Mouse (Mus musculus) heart, postnatal 14 days (tissue): ENCODE measurements around the gene Fgd4. TPM values are rescaled to one million over a fixed set of nuclear protein-coding genes. Genes with fewer than 3 reads are reported as not detected.

Source experiments
- total RNA-seq, 2 experiments: library from RNA; stranded (reverse); gene quantifications; 2 replicates each; pipeline ENCODE4 v1.2.3; 2021

Gene Fgd4
- total RNA-seq, 2 experiments from 2014 or later: 41.0 to 44.3 TPM

Other genes with a start within 250 kb of the Fgd4 start
- gene Dnm1l, start 241.6 kb downstream of the Fgd4 start, total RNA-seq: 100 to 1,000 TPM in 1 of 2 experiments, 10 to 100 TPM in 1; 94.7 to 103 TPM
- gene Olfr19, start 75.9 kb upstream of the Fgd4 start, total RNA-seq: not detected
- under 1 TPM in 1 of 2 experiments, not detected in 1; 0.45 TPM for gene Spag6l, start 228.9 kb upstream of the Fgd4 start, total RNA-seq